Mouse (Mus musculus) urinary bladder, adult 18-20 months (tissue): ENCODE measurements at regions not wholly inside any gene's neighbourhood (a gene's known extent, or its start where the extent isn't known, plus 50 kb on each side); places are given as distances from the start of the nearest gene placed in this dataset.
A peak's percentile ranks its signal among the peaks of the same experiment; 100 is the strongest.

Source experiments
- DNase-seq, 2 experiments: peaks; one replicate each; pipeline ENCODE4 v3.0.0; 2022; ENCODE audit warnings: low spot score in 2 of 2, mixed read lengths in 2 of 2

DNA sequence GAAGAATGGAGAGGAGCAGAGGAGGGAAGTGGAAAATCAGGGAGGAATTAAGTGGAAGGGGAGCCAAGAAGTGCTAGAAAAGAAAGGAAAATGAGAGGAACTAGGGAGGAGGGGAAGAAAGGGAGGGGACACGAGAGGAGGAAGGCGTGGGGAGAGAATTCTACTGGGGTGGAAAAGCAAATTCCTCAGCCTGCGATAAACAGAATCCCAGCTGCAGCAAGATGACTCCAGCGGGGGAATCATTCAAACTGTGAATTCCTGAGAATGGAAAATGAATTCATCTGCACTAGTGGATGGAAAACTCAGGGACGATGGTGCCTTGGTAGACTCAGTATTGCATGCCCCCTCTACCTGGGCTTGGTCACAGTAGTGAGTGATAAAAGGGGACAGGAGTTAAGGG, 322.6 kb downstream of the Bcor start:
- DNase-seq, result no peak

DNA sequence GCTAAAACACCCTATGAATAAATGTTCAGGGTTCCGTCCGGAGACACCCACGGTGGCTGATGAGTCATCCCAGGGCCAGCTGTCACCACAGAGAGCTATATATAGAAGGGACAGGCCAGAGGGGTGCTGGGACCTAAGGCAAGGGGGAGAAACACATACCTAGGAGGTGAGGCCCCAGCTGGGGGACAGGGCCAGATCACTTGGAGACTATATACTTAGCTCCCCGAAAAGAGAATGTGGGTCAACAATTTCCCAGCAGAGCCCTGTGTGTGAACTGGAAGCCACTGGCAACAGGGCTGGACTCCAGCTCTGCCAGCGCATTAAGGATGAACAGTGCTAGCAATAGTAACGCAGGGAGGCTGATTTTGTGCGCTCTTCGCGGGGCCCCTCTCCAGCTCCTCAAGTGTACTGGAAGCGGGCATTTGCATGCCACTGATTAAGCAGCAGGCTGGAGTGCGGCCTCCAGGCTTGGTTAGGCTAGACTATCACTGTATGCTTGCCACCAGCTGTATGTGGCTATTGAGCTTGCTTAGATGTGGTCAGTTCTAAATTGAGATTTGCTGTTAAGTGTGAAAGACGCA, 320.4 kb downstream of the Bcor start:
- DNase-seq, result no peak

DNA sequence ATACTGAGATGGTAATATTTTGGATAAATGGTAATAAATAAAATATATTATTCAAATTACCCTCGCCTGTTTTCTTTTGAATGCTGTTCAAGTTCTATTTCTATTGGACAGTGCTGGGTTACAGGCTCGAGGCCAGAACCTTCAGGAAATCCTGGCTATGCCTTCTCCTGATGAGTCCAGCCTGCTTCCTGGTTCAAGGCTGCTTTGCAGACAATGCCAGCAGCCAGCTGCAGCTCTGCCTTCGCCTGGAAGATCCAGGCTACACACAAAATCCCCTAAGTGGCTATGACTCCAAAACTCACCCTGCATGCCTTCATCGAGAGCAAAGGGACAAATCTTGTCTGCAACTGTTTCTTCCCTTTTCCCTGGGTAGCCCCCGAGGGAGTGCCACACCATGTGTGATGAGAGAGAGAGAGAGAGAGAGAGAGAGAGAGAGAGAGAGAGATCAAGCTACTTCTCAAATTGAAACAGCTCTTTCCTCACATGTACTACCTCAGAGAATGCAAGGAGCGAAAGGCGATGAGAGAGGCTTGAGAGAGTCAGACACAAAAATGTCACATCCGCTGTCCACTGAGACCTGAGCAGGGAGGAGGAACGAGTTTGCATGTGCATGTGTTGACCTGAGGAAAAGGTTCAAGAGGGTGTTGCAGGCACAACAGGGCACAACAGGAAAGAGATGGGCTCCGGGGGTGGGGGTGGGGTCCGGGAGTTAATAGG, 319.7 kb downstream of the Bcor start:
- no peak for DNase-seq

DNA sequence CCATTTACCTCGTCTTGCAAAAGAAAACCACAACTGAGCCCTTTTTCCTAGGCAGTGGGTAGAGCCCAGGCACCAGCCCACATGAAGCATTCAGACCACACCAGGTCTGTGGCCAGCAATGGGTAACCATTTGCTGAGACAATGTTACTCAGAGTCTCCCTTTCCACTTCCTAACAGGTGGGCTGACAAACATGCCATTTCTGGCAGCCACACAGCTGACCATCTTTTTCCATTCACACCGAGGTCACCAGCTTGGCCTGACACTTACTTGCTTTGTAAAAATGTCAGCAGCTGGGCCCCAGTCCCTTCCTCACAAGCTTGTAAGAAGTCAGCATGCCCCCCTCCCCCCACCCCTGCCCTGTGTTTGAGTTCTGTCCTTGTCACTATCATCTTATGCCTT, 314.6 kb downstream of the Bcor start:
- DNase-seq, result no peak

DNA sequence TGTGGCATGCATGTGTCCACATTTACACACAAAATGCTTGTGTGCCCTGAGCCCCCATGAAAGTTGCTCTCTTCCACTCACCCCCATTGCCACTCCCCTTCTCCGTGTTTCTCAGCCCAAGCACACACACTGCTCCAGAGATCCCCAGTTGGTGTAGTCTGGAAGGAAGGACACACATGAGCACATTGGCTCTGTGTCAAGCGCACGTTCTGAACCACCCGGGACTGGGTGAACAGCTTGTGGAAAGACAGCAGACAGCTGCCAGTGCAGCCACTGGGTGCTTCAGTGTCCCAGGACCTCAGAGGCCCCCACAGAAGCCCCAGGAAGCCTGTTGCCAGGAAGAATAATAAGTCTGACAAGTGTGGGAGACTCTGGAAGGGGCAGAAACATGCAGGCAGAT, 304.2 kb downstream of the Bcor start:
- no peak for DNase-seq

DNA sequence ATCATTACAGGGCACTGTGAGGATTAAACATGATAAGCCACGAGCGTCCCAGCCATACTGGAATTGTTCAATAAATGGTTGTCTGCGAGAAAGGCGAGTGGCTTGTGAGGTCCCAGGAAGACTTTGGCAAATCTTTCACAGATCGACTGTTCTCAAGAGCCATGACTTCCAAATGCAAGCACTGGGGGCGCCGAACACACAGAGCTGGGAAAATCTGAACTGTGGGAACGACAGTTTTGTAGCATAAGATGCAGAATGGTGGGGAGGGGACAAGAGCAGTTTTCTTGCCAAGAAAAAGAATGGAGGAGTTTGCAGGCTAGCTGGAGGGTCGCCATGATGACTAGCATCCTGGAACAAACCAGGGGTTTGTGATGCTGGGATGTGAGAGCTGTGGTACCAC, 300.8 kb downstream of the Bcor start:
- no peak for DNase-seq

DNA sequence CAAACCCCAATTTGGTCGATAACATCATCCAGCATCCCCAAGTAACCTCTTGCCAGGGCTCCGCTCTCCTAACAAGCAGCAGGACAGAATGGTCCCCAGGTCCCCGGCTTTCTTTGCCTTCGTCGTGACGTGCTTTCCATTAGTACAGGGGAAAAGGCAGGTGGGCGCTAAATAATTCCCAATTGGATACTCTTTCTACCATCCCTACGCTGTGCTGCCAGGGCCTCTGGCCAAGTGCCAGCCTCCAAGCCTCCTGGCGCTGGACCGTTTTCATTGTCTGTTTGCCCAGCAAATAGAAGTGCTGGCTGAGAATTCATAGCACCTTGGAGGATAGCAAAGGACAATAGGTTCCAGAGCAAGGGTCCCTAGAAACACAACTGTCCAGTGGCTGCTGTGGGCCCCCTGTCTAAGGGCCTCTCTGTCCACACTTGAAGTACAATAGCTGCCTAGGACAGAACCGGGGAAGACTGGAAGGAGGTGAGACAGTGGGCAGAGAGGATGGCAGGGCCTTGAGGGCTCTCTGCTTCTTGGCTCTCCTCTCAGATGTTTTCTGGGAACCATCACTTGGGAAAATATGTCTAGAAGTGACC, 298.9 kb downstream of the Bcor start:
- peak in 1 of 2 experiments; percentile 6 for DNase-seq

DNA sequence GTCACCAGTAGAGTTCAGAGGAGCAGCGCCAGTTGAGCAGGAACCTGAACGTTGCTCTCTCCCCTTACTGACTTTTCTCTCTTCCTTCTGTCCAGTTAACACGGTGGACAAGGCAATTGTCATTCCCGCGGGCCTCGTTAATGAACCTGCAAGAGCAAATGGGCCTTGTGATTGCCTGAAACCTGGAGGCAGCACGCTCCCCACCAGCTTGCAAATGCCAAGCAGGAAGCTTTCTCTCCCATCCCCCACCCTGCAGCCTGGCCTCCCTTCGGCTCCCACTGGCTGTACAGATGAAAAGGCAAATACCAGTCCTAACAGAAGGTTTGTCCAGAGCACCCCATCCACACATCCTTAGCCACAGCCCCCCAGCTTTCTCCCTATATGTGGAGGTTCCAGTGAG, 298.3 kb downstream of the Bcor start:
- DNase-seq, result no peak

DNA sequence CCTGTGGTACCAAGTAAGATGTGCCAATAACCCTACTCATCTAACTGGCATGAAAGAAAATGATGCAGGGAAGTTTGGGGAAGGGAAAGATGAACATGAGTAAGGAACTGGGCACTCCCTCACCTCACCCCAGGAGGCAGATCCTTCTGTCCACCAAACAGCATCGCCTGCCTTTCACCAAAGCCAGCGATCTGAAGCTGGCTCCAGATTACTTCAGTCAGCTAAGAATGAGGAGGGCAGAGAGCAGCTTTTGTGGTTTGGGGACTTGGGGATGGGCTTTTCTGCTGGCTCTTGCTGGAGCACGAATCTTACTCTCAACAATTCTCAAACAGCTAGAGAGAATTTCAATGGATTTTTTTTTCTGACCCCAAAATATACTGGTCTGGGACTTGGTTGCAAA, 297.0 kb downstream of the Bcor start:
- no peak for DNase-seq

DNA sequence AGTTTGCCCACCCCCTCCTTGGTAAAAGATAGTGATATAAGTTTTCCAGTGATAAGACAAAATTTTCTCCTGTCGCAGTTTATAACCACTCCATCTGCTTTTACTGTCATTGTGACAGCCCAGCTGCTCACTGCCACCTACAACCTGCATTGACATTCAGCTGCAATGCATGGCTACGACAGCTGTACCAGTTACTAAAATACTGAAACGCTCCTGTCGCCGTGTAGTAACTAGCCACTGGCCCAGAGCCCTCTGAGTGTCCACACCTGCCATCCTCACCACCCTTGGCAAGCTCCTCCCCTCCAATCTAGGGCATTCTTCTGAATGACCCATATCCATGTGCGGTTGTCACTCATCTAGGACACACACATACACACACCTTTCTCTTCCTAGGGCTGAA, 286.2 kb downstream of the Bcor start:
- no peak for DNase-seq

DNA sequence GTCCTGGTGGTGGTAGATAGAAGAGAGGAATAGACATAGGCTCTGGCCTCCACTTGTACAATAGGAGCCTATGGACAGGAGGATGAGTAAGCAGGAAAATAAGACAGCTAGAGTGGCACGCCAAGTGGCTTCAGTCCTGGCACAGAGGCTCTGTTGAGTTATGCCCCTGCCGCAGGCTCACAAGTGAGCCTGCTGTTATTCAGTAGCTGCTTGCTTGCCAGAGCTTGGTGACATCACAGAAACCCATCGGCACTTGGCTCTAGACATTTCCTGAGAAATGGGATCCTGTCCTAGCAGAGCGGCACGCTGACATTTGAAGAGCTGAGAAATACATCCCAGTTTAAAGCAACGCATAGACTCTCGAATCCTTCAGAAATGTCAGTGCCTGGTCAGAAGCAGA, 283.5 kb downstream of the Bcor start:
- DNase-seq, result no peak

DNA sequence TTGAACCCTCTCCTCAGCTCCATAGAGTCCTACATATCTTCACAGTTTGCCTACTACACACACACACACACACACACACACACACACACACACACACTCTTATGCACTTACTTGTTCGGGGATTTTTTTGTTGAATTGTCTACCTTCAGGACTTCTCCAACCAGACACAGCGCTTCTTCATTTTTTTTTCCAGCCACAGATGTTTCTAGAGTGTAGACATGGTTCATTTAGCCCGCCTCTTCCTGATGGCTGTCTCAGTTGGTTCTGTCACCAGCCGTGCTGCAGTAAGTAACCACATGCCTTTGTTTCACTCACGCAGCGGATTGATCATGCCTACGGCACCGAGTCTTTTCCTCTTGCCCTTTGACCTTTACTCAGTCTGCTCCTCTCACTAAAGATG, 282.1 kb downstream of the Bcor start:
- DNase-seq, result no peak

DNA sequence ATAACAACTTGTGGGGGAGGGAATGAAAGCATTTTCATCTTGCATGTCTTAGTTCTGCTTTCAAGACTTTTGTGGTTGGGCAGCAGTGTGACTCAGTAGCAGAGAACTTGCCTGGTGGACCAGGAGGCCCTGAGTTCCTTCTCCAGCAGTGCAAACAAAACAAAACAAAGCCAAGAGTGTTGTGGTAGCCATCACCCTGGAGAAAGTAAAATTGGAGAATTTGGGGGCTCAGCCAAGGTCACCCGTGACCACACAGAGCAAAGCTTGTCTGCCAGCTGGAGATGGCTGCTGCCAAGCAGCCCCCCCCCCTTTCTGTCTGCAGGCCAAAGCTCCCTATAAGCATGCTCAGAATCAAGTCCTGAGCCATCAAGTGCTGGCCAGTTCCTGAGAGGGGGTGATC, 279.2 kb downstream of the Bcor start:
- no peak for DNase-seq

DNA sequence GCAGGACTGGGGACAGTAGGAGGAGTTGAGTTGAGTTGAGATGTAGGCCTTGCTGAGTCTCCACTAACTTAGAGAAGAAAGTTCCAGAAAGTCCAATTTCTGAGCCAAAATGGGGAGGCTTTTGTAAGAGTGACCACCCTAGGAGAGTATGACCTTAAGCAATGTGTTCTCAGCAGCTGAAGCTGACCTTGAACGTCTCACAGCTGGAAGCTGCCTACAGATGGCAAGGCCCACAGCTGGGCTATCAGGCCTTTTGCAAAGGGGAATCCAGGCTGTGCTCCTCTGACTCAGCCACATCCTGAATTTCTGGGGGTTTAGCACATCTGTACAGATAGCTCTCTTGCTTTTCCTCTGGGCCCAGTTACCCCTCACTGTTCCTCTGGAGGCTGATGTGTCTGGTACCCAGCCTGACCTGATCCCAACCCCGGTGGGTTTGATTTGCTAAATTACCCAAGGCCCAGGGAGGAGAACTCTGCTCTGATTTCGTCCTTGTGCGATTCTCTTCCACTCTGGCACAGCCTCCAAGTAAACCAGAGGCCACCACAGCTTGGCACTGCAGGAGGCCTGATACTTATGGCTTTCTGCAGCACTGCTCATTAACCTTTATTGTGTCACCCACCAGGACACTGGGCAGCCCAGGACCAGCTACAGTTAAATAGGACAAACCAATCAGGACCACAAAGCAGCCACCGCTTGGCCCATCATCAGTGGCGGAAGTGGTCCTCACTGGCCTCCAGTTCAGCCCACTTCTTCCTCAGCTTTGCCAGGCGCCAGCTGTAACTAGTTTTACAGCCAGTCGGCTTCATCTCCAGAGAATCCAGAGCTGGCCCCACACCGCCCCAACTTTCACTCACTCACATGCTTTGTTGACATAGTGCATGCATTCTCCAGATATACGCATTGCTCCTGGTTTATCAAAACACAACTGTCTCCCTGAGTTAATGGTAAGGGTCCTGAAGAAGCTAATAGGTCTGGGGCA, 276.1 kb downstream of the Bcor start:
- no peak for DNase-seq

DNA sequence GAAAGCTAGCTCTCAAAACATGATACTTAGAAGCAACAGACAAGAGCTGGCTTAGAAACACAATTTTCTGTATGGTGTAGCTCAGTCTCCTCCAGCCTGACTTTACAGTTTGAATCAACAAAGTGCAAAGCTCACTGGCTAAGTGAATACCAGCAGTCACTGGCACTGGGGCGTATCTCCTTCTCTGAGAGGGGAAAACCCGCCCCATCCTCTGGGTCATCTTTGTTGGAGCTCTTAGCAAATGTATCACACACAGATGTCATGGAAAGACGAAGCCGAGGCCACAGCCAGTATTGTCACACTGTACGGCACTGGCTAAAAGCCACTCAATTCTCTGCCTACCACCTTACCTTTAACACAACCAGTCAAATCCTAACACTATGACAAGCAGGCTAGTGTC, 267.8 kb downstream of the Bcor start:
- no peak for DNase-seq

DNA sequence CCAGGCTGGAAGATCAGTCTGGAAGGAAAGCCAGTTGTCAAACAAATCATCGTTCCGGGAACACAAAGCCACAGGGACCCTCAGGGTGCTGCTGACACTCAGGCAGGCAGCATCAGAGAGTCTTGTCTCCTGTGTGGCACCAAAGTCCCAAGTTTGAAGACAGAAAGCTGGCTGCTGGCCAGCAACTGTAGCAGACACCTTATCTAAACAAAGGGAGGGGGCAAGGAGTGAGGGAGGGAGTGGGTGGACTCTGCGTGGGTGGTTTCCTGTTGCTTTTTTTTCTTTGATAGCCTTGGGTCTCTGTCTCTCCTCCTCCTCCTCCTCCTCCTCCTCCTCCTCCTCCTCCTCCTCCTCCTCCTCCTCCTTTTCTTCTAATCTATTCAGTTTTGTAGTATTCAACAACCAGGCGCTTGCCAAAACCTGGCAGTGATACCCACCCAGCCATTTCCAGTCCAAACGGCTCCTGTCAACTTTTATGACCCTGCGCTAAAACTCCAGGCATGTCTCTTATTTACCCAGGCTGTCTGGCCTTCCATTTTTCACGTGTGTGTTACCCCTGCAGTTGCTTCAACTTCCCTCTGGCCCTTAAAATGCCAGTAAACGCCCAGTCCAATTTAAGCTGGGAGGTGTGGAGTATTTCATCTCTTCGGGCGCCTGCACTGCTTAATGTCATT, 266.4 kb downstream of the Bcor start:
- no peak for DNase-seq

DNA sequence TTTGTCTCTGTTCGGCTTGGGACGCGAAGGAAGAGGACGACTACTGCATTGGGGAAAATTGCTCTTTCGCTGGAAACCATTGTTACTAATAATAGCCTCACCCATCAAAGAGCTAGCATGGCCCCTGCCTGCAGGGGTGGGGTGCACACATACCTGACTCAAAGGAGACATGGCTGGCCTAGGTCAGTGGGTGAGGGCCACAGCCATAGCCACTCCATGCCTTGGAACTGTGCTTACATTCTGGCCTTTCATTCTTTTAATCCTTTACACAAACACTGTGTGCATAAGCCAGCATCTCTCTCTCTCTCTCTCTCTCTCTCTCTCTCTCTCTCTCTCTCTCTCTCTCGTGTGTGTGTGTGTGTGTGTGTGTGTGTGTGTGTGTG, 265.9 kb downstream of the Bcor start:
- DNase-seq, result no peak

DNA sequence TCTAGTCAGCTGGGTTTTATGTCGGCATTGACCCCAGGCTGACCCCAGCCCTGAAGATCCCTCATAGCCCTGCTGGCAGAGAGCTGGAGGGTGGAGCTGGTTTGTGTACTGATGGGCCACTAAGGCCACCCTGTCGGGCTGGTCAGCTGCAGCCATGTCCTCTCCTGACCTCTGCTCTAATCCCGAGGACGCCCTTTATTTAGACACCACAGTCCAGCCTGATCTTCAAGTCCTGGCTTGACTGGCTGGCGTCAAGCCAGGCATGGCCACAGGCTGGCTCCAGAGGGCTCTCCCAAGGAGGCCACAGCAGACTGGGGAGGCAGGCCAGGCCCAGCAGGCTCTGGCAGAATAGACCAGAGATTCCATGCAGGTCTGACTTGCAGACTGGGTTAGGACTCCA, 264.8 kb downstream of the Bcor start:
- DNase-seq, result peak; percentile 9 to 50

DNA sequence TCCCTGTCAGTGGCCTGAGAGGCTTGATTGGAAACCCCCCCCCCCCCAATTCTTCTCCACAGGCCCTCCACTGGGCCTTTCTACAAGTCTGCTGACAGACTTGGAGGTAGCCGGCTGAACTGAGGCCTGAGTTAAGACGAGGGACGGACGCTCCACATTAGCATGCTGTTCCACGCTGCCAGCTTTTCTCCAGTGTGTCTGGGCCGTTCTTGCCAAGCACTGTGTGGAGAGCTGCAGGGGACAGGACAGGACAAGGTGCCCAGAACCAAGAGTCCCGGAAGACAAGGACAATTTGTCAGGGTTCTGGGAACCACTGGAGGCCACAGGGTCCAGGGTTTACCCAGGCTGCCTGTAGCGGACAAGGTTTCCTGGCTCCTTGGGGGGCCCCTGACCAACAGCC, 261.9 kb downstream of the Bcor start:
- no peak for DNase-seq

DNA sequence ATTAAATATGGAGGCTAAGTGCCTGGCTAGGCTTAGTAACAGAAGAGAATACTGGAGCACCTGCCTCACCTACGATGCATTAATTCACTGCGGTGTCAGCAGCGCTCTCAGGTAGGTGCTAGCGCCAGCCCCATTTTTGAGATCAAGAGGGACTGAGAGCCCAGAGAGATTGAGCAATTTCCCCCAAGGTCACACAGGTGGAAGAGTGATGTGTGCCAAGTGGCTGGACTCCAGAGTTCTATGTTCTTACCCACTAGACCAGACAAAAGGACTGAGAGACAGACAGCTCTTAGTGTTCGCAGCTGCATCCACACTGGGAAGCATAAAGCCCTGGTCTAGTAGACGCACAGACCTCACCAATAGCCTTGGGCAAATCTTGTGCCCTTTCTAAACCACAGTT, 261.1 kb downstream of the Bcor start:
- DNase-seq, result no peak

DNA sequence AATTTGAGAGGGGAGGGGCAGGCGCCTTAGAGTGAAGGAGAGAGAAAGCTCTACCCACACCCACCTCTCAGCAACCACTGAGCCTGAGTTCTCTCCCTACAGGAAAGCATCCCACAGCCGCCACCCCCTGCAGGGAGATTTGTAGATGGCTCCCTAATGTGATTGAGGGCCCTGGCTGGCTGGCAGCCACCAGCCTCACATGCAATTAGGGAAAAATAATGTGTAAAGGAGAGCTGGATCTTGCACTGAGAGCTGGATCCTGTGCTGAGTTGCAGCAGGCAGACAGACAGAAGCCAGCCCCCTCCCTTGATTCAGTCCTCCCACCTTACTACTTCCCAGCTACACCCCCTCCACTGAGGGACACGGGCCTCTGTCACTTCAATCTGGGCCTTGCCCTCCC, 260.2 kb downstream of the Bcor start:
- no peak for DNase-seq

DNA sequence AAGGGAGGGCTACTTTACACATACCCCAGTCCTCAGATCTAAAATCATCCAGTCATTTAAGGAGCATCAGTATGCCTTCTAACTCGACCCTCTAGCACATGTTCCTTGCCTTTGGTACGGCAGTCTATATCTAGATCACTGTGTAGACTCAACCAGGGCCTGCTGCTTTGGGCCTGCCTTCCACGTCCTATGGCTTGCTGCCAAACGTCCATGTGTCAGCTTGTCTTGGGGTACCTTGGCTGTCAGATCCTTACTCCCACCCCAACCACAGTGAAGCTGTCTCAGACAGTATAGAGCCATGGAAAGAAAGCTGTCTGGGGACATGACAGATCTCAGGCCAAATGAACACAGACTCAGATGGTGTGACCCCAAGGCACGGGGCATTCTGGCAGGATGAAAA, 258.4 kb downstream of the Bcor start:
- no peak for DNase-seq
